Mouse (Mus musculus): ENCODE data around the gene Apoo. TPM values are rescaled to one million over a fixed set of nuclear protein-coding genes. Genes with fewer than 3 reads are reported as not detected.

Apoo gene
- total RNA-seq, 2 experiments from 2014 or later = 69.2 to 86.3 TPM

Small RNA genes within 50 kb of the gene (microRNA-seq; reads per million reads assigned to microRNA genes)
- 0 reads per million in 2 experiments for gene Gm44477

Other genes with a start within 250 kb of the Apoo start
- 10 to 100 TPM; 28.2 to 28.7 TPM for gene Zfx, start 243.4 kb upstream of the Apoo start, total RNA-seq (2021)
- gene Eif2s3x, start 154.3 kb upstream of the Apoo start, total RNA-seq (2021) = 100 to 1,000 TPM in 1 of 2 experiments, 10 to 100 TPM in 1; 99.0 to 155 TPM
- 10 to 100 TPM; 22.8 to 26.3 TPM for gene Klhl15, start 132.5 kb upstream of the Apoo start, total RNA-seq (2021)
- gene Fam90a1b, start 340 bp upstream of the Apoo start, total RNA-seq (2021) = under 1 TPM; 0.24 to 0.32 TPM
- gene Maged1, start 175.0 kb downstream of the Apoo start, total RNA-seq (2021) = 100 to 1,000 TPM; 455 to 494 TPM